Mouse (Mus musculus) heart, embryonic 12.5 days (tissue): ENCODE measurements around the gene Creld2. TPM values are rescaled to one million over a fixed set of nuclear protein-coding genes. Genes with fewer than 3 reads are reported as not detected.

Source experiments
- ATAC-seq: fragments of 200-750 bp; cut with Nextera tagmentation; 2 replicates; pipeline ENCODE4 v1.8.0; 2017; ENCODE audit warnings: moderate TSS enrichment, moderate library complexity; ENCODE audit not compliant: insufficient number of reproducible peaks, low FRiP score
- H3K27ac ChIP-seq: fragments of 300-500 bp; sonication (generic); 2 replicates; pipeline ENCODE4 v1.5.1; 2016; ENCODE audit warnings: mild to moderate bottlenecking, moderate library complexity; ENCODE audit not compliant: poor library complexity, severe bottlenecking
- H3K27me3 ChIP-seq: fragments of 300-500 bp; sonication (generic); replicated peaks from 2 replicates; pipeline ENCODE4 v1.6.1; 2016; ENCODE audit warnings: mild to moderate bottlenecking, moderate library complexity
- H3K36me3 ChIP-seq: fragments of 300-500 bp; sonication (generic); 2 replicates; pipeline ENCODE4 v1.6.1; 2016; ENCODE audit warnings: mild to moderate bottlenecking, moderate library complexity
- H3K4me1 ChIP-seq: fragments of 300-500 bp; sonication (generic); replicated peaks from 2 replicates; pipeline ENCODE4 v1.6.1; 2016; ENCODE audit warnings: mild to moderate bottlenecking
- H3K4me2 ChIP-seq: fragments of 300-500 bp; sonication (generic); 2 replicates; pipeline ENCODE4 v1.6.1; 2016; ENCODE audit warnings: mild to moderate bottlenecking, moderate library complexity
- H3K4me3 ChIP-seq: fragments of 300-500 bp; sonication (generic); 2 replicates; pipeline ENCODE4 v1.5.1; 2016; ENCODE audit warnings: mild to moderate bottlenecking
- H3K9ac ChIP-seq: fragments of 300-500 bp; sonication (generic); 2 replicates; pipeline ENCODE4 v1.6.1; 2016; ENCODE audit warnings: mild to moderate bottlenecking, moderate library complexity
- H3K9me3 ChIP-seq: fragments of 300-500 bp; sonication (generic); replicated peaks from 2 replicates; pipeline ENCODE4 v1.6.1; 2016; ENCODE audit warnings: mild to moderate bottlenecking, moderate library complexity
- WGBS: fragments of 180-500 bp; shearing (Covaris S2); methylation state at CpG from one replicate; pipeline ENCODE4 v1.1.7; 2016; 5-methylcytosine and 5-hydroxymethylcytosine counted together
- polyA plus RNA-seq: library from polyadenylated mRNA; unstranded; fragments of >200 nt; fragmentation: Nextera tagmentation; extraction: Ambion mirVana; gene quantifications from 2 replicates; pipeline ENCODE4 v1.2.1, GENCODE M21; 2016

Creld2 gene
- polyA plus RNA-seq, 1 experiment from 2014 or later, result 66.4 TPM

GRCm38 (mm10) chr15:88841580-88842299 is 22.3 kb downstream of the Creld2 start:
- Histone ChIP-seq H3K9me3 (no peaks in the 10 kb centered on the region), H3K4me1 (peaks cover 67% of the 10 kb centered on the region), H3K4me2 (no peak overlapping the region), H3K27ac (no peak overlapping the region), H3K4me3 (no peak overlapping the region), H3K27me3 (no peaks in the 10 kb centered on the region), H3K36me3 (no peaks in the 10 kb centered on the region), H3K9ac (no peak overlapping the region)
- no peak for ATAC-seq
- WGBS, result 84% methylated on average over 3 of the region's 3 CpGs

DNA sequence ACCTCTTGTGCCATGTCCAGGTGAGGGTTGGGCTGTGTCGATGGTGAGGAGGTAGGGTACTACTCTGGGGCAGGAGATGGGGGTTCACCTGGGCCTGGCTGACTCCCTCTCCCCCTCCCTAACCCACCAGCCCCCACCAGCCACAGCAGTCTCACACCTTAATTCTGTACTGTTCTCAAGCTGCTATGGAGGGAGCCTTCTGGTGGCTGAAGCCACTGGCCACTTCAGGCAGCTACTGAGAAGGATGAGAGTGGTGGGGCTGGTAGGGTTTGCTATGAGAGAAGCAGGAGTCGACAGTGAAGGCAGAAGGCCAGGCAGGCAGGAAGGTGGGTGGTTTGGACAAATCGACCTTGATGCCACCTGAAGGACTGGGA is 22.8 kb downstream of the Creld2 start:
- H3K27ac ChIP-seq, result no peak overlapping the region

GRCm38 (mm10) chr15:88843486-88844097 is 24.1 kb downstream of the Creld2 start:
- H3K36me3 ChIP-seq, result no peaks in the 10 kb centered on the region
- WGBS, result 31% methylated on average over 8 of the region's 8 CpGs
- no peaks in the 10 kb centered on the region for H3K27me3 ChIP-seq
- H3K27ac ChIP-seq, result peak overlapping the region; percentile 32; the same call in 1 of the 2 replicates
- H3K4me3 ChIP-seq, result no peak overlapping the region
- no peak overlapping the region for H3K4me2 ChIP-seq
- peak overlapping the region; percentile 17; the same call in 1 of the 2 replicates for H3K9ac ChIP-seq
- ATAC-seq, result no peak
- peaks cover 54% of the 10 kb centered on the region for H3K4me1 ChIP-seq
- H3K9me3 ChIP-seq, result no peaks in the 10 kb centered on the region

More for the DNA sequence above, 22.8 kb downstream of the Creld2 start:
- no peak overlapping the region for H3K4me2 ChIP-seq
- no peak overlapping the region for H3K9ac ChIP-seq
- H3K9me3 ChIP-seq, result no peaks in the 10 kb centered on the region
- H3K27me3 ChIP-seq, result no peaks in the 10 kb centered on the region
- 48% methylated on average over 3 of the region's 3 CpGs for WGBS
- no peak for ATAC-seq
- H3K4me1 ChIP-seq, result peaks cover 62% of the 10 kb centered on the region
- no peak overlapping the region for H3K4me3 ChIP-seq
- no peaks in the 10 kb centered on the region for H3K36me3 ChIP-seq

DNA sequence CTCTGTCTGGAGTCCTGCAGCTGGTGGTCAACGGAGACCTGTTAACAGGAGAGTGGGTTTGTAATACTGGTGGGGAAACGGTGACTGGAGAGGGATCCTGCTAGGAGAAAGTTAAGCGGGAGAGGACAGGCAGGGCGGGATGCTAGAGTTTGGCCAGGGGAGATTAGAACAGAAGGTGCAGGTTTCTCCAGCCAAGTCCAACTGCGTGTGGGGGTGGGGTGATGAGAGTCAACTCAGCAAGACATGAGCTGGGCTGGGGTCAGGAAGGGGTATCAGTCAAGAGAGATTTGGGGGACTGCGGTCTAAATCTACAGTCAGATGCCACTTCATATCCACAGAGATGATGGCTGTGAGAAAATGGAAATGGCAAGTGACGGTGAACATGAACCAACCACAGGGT is 25.5 kb downstream of the Creld2 start:
- no peaks in the 10 kb centered on the region for H3K27me3 ChIP-seq
- no peak overlapping the region for H3K9ac ChIP-seq
- no peak for ATAC-seq
- WGBS, result 80% methylated on average over 7 of the region's 7 CpGs
- peaks cover 45% of the 10 kb centered on the region for H3K4me1 ChIP-seq
- H3K36me3 ChIP-seq, result no peaks in the 10 kb centered on the region
- no peak overlapping the region for H3K4me3 ChIP-seq
- no peaks in the 10 kb centered on the region for H3K9me3 ChIP-seq
- H3K4me2 ChIP-seq, result no peak overlapping the region
- H3K27ac ChIP-seq, result no peak overlapping the region

DNA sequence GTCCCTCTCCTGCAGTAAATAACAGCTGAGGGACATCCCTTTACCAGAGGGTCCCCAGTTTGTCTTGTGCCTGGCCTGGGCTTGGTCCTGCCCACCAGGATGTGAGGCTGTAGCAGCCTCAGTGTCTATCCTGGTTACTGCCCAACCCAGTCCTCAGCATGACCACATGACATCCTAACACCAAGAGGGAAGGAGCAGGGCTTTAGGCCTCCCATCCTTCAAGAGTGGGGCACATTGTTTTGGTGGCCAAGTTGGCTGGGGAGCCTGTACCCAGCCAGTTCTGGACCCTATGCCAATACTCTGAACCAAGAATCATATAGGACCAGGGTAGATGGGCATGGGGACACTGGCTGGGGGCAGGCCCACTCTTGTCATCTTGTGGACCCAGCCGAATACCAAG is 29.2 kb downstream of the Creld2 start:
- Histone ChIP-seq H3K36me3 (no peaks in the 10 kb centered on the region), H3K27me3 (no peaks in the 10 kb centered on the region), H3K4me3 (no peak overlapping the region), H3K4me2 (no peak overlapping the region), H3K9me3 (no peaks in the 10 kb centered on the region), H3K4me1 (peaks cover 27% of the 10 kb centered on the region), H3K27ac (no peak overlapping the region), H3K9ac (no peak overlapping the region)
- 87% methylated on average over 1 of the region's 1 CpGs for WGBS
- no peak for ATAC-seq

- H3K27ac ChIP-seq, result no peak overlapping the region
- no peaks in the 10 kb centered on the region for H3K36me3 ChIP-seq
- H3K4me3 ChIP-seq, result no peak overlapping the region
- no peak overlapping the region for H3K4me2 ChIP-seq
- H3K4me1 ChIP-seq, result peaks cover 27% of the 10 kb centered on the region
- H3K9ac ChIP-seq, result no peak overlapping the region
- 83% methylated on average over 2 of the region's 2 CpGs for WGBS
- no peaks in the 10 kb centered on the region for H3K27me3 ChIP-seq
- no peak for ATAC-seq
- no peaks in the 10 kb centered on the region for H3K9me3 ChIP-seq
Observed at GRCm38 (mm10) chr15:88849621-88850020, 30.2 kb downstream of the Creld2 start.

GRCm38 (mm10) chr15:88850146-88850826 is 30.8 kb downstream of the Creld2 start:
- Histone ChIP-seq H3K4me2 (no peak overlapping the region), H3K4me1 (peaks cover 34% of the 10 kb centered on the region), H3K4me3 (no peak overlapping the region), H3K36me3 (no peaks in the 10 kb centered on the region), H3K9me3 (no peaks in the 10 kb centered on the region), H3K9ac (no peak overlapping the region), H3K27ac (0 out of 2 replicates have a peak overlapping the region, but pooled peaks have one; percentile 6), H3K27me3 (no peaks in the 10 kb centered on the region)
- ATAC-seq, result peak; percentile 34; the same call in 1 of the 2 replicates
- 57% methylated on average over 10 of the region's 10 CpGs for WGBS

DNA sequence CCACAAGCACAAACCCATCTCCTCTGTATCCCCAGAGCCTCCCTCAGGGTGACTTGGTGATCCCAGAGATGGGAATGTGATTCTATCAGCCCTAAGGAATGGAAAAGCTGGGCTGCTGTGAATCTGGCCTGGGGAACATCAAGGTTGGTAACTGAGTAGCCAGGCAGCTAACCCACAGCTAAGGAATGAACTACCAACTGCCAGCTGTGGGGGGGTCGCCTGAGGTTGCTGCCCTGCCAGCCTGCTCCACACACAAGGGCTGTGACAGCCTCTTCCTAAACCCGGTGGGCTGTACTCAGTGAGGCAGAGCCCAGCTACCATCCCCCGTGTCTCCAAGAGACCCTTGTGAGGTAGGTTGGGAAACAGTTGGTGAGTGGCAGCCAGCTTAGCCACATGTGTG is 31.6 kb downstream of the Creld2 start:
- no peak for ATAC-seq
- Histone ChIP-seq H3K4me2 (no peak overlapping the region), H3K4me1 (peaks cover 41% of the 10 kb centered on the region), H3K9me3 (no peaks in the 10 kb centered on the region), H3K9ac (no peak overlapping the region), H3K27me3 (no peaks in the 10 kb centered on the region), H3K36me3 (no peaks in the 10 kb centered on the region), H3K4me3 (no peak overlapping the region), H3K27ac (no peak overlapping the region)
- 51% methylated on average over 3 of the region's 3 CpGs for WGBS

DNA sequence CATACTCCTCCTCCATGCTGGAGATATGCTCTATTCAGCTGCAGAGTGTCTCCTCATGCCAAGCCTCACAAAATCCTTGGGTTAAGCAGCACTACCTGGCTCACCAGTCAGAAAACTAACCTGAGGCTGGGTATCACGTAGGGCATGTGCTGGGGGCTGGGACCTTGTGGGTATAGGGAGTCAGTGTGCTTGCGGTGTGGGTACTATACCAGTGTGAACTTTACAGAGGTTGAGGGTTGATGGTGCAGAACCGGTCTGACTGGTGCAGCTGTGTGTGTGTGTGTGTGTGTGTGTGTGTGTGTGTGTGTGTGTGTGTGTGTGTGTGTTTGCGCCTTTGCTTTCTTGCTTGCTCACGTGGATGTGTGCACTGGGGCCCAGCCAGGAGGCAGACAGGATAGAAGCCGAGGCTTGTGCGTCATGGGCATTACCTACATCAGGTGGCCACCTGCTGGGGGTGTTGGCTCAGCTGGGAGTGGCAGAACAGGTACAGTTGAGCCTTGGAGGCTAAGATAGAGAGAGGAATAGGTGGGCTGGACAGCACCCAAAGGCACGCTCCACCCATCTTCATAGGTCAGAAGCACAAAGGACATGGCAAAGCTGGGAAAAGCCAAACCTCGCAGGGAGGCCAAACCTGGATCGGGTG is 32.2 kb downstream of the Creld2 start:
- H3K36me3 ChIP-seq, result no peaks in the 10 kb centered on the region

GRCm38 (mm10) chr15:88853106-88853505 is 33.7 kb downstream of the Creld2 start:
- H3K4me3 ChIP-seq, result no peak overlapping the region
- no peak overlapping the region for H3K27ac ChIP-seq
- no peaks in the 10 kb centered on the region for H3K36me3 ChIP-seq
- H3K4me1 ChIP-seq, result peaks cover 41% of the 10 kb centered on the region
- H3K27me3 ChIP-seq, result no peaks in the 10 kb centered on the region
- no peaks in the 10 kb centered on the region for H3K9me3 ChIP-seq
- ATAC-seq, result no peak
- H3K9ac ChIP-seq, result no peak overlapping the region
- no peak overlapping the region for H3K4me2 ChIP-seq
- 84% methylated on average over 9 of the region's 9 CpGs for WGBS

More for the DNA sequence above, 32.2 kb downstream of the Creld2 start:
- ATAC-seq, result no peak
- Histone ChIP-seq H3K27me3 (no peaks in the 10 kb centered on the region), H3K4me1 (peaks cover 41% of the 10 kb centered on the region), H3K4me2 (no peak overlapping the region), H3K4me3 (no peak overlapping the region), H3K27ac (no peak overlapping the region), H3K9ac (no peak overlapping the region), H3K9me3 (no peaks in the 10 kb centered on the region)
- 78% methylated on average over 10 of the region's 10 CpGs for WGBS
